Mouse (Mus musculus): ENCODE measurements around the gene Eml3.

DNA sequence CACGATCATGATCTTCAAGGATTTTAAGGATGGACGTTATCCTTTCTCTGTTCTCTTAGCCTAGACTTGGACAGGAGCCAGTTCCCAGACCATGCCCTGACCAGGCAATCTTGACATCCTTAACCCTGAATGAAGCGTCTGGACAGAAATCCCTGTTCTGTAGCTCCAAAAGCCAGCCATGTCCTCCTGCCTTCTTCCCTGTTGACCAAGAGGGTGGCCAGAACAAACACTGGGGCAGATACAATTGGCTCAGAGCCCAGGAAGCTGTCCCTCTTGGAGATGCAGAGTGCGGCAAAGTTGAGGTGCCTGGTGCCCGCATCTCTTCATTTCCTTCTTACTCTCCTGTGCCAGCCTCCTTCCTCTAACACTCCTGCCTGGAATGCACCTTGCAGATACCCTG lies 56.5 kb downstream of the Eml3 start:
- TF ChIP-seq CTCF (IDR thresholded peaks at IDR 0.05; ENCODE audit: extremely low read depth, insufficient read depth, insufficient read length, insufficient replicate concordance) (no peak), POLR2A (IDR thresholded peaks at IDR 0.05; ENCODE audit: low read depth, low read length) (no peak)

Measured in spleen, adult 2 months (tissue).